Mouse (Mus musculus): ENCODE data around the gene Hnf4a. TPM values are rescaled to one million over a fixed set of nuclear protein-coding genes. Genes with fewer than 3 reads are reported as not detected.

The Hnf4a gene
- polyA plus RNA-seq, 1 experiment from 2014 or later, result not detected

DNA sequence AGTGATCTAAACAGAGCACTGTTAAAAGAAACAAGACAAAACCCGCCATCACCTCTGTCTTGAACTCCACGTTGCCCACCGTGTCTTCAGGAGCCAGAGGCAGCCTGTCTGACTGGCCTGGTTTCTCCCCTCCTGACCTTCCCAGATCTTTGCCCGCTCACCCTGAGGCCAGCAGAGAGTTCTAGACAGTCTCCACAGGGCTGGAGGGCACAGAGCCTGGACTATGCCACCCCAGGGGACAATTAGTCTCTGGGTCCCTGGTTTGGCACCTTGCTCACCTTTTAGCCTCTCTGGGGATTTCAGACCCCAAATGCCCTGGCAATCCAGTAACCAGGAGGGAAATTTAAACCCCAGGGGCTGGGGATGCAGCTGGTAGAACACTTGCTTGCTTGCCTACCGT lies 30.8 kb downstream of the Hnf4a start:
- Histone ChIP-seq H3K4me3 (no peak overlapping the region), H3K36me3 (no peaks in the 10 kb centered on the region), H3K4me2 (replicated peaks) (no peak overlapping the region), H3K27ac (no peak overlapping the region), H3K9ac (no peak overlapping the region), H3K27me3 (0 out of 2 replicates have a peak, but pooled peaks cover 6% of the 10 kb centered on the region), H3K4me1 (no peaks in the 10 kb centered on the region), H3K9me3 (no peaks in the 10 kb centered on the region)
- WGBS, result 70% methylated on average over 5 of the region's 5 CpGs
- ATAC-seq (ENCODE audit: insufficient number of reproducible peaks, insufficient read depth, low FRiP score, low TSS enrichment), result no peak

GRCm38 (mm10) chr2:163538410-163538809 lies 31.8 kb downstream of the Hnf4a start:
- Histone ChIP-seq H3K4me2 (replicated peaks) (no peak overlapping the region), H3K9me3 (no peaks in the 10 kb centered on the region), H3K9ac (no peak overlapping the region), H3K4me3 (no peak overlapping the region), H3K27me3 (0 out of 2 replicates have a peak, but pooled peaks cover 6% of the 10 kb centered on the region), H3K27ac (no peak overlapping the region), H3K36me3 (no peaks in the 10 kb centered on the region), H3K4me1 (no peaks in the 10 kb centered on the region)
- no peak for ATAC-seq (ENCODE audit: insufficient number of reproducible peaks, insufficient read depth, low FRiP score, low TSS enrichment)
- 89% methylated on average over 2 of the region's 2 CpGs for WGBS

DNA sequence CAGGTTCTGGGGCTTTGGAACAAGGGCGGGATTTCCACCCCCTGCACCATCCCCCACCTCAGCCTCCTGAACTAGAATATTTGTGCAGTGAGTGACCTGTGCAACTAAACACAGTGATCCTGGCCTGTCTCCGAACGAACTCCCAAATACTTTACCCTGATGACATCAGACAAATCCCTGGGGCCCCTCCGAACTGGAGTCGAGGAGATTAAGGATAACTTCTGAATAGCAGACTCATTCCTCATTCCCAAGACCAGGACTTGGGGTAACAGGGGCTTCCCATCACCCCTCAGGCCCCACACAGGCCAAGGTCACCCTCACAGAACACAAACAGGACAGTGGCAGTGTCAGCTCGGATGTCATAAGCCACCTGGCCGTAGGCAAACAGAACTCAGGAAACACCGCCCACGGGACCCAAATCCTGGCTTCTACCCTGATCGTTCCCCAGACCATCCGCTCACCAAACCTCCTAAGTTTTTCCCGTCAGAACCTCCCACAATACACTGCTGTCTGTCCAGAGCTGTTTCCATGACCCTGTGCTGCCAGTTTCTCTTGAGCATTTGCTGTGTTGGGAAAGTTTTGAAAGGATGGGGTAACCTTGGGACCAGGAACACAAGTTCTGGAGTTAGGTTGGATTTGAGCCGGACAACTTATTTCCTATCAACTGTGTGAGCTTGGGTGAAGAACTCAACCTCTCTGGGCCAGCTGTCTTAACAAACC lies 32.9 kb downstream of the Hnf4a start:
- H3K9me3 ChIP-seq, result no peaks in the 10 kb centered on the region
- H3K4me3 ChIP-seq, result no peak overlapping the region
- H3K4me2 ChIP-seq (replicated peaks), result no peak overlapping the region
- 0 out of 2 replicates have a peak, but pooled peaks cover 3% of the 10 kb centered on the region for H3K27me3 ChIP-seq
- no peaks in the 10 kb centered on the region for H3K36me3 ChIP-seq
- no peak for ATAC-seq (ENCODE audit: insufficient number of reproducible peaks, insufficient read depth, low FRiP score, low TSS enrichment)
- WGBS, result 75% methylated on average over 13 of the region's 13 CpGs
- H3K9ac ChIP-seq, result no peak overlapping the region
- no peak overlapping the region for H3K27ac ChIP-seq
- no peaks in the 10 kb centered on the region for H3K4me1 ChIP-seq

DNA sequence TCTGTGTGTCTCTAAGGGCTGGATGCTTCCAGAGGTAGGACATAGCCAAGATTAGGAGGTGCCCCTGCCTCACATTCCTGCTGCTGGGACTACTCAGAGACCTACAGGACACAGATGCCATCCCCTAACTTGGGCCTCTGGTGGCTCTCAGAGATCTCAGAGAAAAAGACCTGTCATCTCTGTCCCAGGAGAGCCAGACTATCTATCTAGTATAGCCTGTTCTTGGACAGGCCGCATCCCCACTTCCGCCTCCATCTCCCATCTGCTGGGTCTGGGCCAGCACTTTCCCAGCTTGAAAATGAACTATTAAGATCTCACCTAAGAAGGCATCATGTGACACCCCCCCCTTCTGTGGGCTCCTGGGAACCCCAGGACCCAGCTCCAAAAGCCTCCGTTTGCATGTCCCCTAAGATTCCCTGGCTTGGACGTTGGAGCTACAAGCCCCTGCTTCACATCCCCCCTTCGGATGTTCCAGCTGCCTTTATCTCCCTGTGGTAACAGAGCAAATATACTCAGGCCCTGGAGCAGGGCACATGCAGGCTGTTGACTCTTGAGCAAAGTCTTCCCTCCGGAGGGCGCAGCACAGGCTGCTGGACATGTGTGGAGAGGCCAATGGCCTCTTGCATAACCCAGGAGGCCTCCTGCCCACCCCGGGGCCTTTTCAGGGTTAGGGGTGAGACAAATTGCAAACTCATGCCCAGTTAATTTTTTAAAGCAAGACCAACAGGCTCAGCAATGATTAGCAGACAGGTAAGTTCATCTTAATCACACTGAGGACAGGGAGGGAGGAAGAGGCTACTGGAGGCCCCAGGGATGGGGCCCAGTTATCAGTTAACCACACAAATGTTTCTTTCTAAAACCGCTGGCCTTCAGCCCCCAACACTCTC lies 33.9 kb downstream of the Hnf4a start:
- Histone ChIP-seq H3K27me3 (0 out of 2 replicates have a peak, but pooled peaks cover 3% of the 10 kb centered on the region), H3K9ac (no peak overlapping the region), H3K9me3 (no peaks in the 10 kb centered on the region), H3K4me2 (replicated peaks) (no peak overlapping the region), H3K27ac (no peak overlapping the region), H3K4me1 (no peaks in the 10 kb centered on the region), H3K4me3 (no peak overlapping the region), H3K36me3 (no peaks in the 10 kb centered on the region)
- WGBS, result 78% methylated on average over 9 of the region's 9 CpGs
- ATAC-seq (ENCODE audit: insufficient number of reproducible peaks, insufficient read depth, low FRiP score, low TSS enrichment), result no peak

DNA sequence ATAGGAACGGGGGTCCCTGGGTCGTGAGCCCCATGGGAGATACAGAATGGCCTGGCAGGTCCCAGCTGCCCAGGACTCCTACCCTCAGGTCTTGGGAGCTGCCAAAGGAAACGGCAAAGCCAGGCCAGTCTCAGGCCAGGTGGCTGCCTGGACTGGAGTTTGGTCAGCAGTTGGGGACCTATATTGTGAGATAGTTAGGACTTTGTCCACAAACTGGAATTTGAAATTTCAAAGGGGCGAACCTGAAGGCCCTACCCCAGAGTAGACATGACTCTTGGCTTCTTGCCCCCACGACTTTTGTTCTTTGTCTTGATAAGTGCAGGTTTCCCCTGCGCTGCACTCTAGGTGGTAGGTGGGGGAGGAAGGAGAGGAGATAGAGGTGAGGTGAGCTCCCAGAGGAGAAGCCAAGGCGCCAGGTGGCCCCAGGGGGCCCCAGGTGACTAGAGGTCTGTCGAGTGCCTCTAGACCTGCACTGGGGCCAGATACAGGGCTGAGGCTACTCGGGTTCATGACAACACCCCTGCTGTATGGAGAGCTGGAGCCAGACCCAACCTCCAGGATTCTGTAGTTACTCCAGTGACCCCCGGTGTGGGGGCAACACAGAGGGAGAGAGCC lies 35.1 kb downstream of the Hnf4a start:
- Histone ChIP-seq H3K4me3 (no peak overlapping the region), H3K9me3 (no peaks in the 10 kb centered on the region), H3K36me3 (no peaks in the 10 kb centered on the region), H3K27me3 (no peaks in the 10 kb centered on the region), H3K4me2 (replicated peaks) (no peak overlapping the region), H3K27ac (no peak overlapping the region), H3K9ac (no peak overlapping the region), H3K4me1 (no peaks in the 10 kb centered on the region)
- 77% methylated on average over 10 of the region's 10 CpGs for WGBS
- ATAC-seq (ENCODE audit: insufficient number of reproducible peaks, insufficient read depth, low FRiP score, low TSS enrichment), result no peak

DNA sequence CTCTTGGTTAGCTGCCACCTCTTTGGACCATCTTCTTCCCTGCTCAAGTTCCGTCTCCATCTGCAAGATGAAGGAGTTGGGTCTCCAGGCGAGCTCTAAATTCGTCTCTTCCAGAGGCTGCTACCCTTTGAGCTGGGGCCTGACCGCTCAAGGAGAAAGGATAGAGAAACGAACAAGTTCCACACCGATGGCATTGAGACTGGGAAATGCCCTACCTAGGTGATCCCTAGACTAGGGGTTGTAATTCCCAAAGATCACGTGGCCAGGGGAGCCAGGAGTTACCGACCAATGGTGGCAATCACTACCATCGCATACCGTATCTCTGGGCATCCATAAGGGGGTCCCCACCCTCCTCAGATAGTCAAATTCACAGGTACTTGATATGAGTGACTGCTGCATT lies 36.1 kb downstream of the Hnf4a start:
- 89% methylated on average over 10 of the region's 10 CpGs for WGBS
- no peak overlapping the region for H3K9ac ChIP-seq
- H3K27ac ChIP-seq, result no peak overlapping the region
- no peaks in the 10 kb centered on the region for H3K4me1 ChIP-seq
- H3K4me3 ChIP-seq, result no peak overlapping the region
- no peak overlapping the region for H3K4me2 ChIP-seq (replicated peaks)
- H3K9me3 ChIP-seq, result no peaks in the 10 kb centered on the region
- no peaks in the 10 kb centered on the region for H3K36me3 ChIP-seq
- no peaks in the 10 kb centered on the region for H3K27me3 ChIP-seq
- no peak for ATAC-seq (ENCODE audit: insufficient number of reproducible peaks, insufficient read depth, low FRiP score, low TSS enrichment)

GRCm38 (mm10) chr2:163546623-163547318 lies 40.2 kb downstream of the Hnf4a start:
- 79% methylated on average over 14 of the region's 14 CpGs for WGBS
- Histone ChIP-seq H3K27ac (no peak overlapping the region), H3K36me3 (no peaks in the 10 kb centered on the region), H3K4me2 (replicated peaks) (no peak overlapping the region), H3K9me3 (no peaks in the 10 kb centered on the region), H3K27me3 (no peaks in the 10 kb centered on the region), H3K4me1 (no peaks in the 10 kb centered on the region), H3K4me3 (no peak overlapping the region), H3K9ac (no peak overlapping the region)
- ATAC-seq (ENCODE audit: insufficient number of reproducible peaks, insufficient read depth, low FRiP score, low TSS enrichment), result no peak

DNA sequence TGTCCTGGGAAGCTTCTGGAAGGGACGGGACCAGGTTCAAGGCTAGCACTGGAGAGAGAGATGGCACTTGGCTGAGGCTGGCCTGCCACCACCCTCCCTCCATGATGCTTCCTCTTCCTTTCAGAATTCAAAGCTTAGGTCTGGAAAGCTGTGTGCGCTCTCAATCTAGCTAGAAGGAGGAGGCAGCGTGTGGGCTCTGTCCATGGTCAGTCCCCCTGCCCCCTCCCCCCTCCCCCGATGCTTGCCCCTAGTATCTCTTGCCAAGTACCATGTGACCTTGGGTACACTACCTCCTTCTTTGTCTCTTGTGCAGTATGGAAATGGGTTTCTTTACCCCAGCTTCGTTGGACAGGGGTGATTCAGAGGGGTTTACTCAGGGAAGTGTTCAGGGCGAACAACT lies 42.2 kb downstream of the Hnf4a start:
- no peak overlapping the region for H3K27ac ChIP-seq
- H3K4me1 ChIP-seq, result no peaks in the 10 kb centered on the region
- H3K36me3 ChIP-seq, result no peaks in the 10 kb centered on the region
- no peaks in the 10 kb centered on the region for H3K27me3 ChIP-seq
- no peak for ATAC-seq (ENCODE audit: insufficient number of reproducible peaks, insufficient read depth, low FRiP score, low TSS enrichment)
- H3K4me3 ChIP-seq, result no peak overlapping the region
- 76% methylated on average over 6 of the region's 6 CpGs for WGBS
- no peak overlapping the region for H3K4me2 ChIP-seq (replicated peaks)
- no peak overlapping the region for H3K9ac ChIP-seq
- no peaks in the 10 kb centered on the region for H3K9me3 ChIP-seq

DNA sequence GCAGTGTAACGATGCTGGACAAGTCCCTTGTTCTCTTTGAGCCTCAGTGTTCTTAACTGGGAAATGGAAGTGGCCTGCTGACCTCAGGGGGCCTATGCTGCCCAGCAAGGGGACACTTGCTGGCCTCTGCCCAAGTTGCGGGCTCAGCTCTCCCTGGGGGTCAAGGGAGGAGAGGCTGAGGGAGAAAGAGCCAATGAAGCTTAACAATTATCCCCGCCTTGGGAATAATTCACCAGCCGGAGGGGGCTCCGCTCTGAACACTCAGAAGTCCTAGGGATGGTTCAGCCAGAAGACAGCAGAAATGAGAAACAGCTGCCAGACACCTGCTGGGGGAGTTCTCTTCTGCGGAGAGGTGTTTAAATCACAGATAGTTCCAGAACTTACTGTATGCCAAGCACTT lies 43.2 kb downstream of the Hnf4a start:
- 40% methylated on average over 6 of the region's 6 CpGs for WGBS
- Histone ChIP-seq H3K4me2 (replicated peaks) (no peak overlapping the region), H3K9ac (no peak overlapping the region)

DNA sequence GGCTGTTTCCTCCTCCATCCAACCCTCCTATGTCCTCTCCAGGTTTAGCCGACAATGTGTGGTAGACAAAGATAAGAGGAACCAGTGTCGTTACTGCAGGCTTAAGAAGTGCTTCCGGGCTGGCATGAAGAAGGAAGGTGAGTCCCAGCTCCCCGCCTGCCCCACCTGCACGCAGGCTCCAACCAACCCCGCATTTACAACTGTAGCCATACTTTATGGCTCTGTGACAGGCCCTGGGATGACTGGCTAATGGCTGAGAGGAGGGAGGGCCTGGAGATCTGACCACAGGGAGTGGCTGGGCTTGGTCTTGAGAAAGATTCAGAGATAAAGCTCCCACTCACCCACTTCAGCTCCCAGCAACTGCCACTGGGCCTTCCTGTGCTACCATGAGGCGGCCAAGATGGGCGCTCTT lies 45.9 kb downstream of the Hnf4a start:
- 93% methylated on average over 8 of the region's 8 CpGs for WGBS

More for the DNA sequence above, 43.2 kb downstream of the Hnf4a start:
- Histone ChIP-seq H3K27me3 (no peaks in the 10 kb centered on the region), H3K9me3 (no peaks in the 10 kb centered on the region), H3K4me3 (no peak overlapping the region), H3K4me1 (no peaks in the 10 kb centered on the region), H3K27ac (no peak overlapping the region), H3K36me3 (no peaks in the 10 kb centered on the region)
- no peak for ATAC-seq (ENCODE audit: insufficient number of reproducible peaks, insufficient read depth, low FRiP score, low TSS enrichment)

DNA sequence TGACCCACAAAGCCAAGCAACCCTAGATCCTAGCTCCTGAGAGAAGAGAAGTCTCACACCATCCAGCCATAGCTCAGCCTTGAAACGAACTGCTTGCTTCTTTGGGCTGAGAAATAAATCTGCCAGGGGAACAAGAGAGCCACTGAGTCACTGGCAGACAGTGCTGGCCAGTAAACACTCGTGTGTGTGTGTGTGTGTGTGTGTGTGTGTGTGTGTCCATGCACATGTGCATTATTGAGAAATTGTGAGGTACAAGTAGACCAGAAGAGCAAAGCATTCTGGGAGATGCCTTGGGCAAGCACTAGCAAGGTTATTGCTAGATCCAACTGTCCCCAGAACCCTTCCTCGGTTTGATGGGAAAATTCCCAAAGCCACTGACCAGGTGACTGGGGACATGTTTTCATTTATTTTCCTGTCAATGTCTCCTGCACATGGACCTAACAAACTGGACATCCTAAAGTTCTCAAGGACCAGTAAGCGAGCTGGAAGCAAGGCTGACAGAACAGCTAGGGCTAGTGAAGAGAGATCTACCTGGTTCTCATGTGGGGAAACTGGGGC lies 47.9 kb downstream of the Hnf4a start:
- ATAC-seq (ENCODE audit: insufficient number of reproducible peaks, insufficient read depth, low FRiP score, low TSS enrichment), result no peak
- Histone ChIP-seq H3K4me3 (no peak overlapping the region), H3K9ac (no peak overlapping the region), H3K9me3 (no peaks in the 10 kb centered on the region), H3K36me3 (no peaks in the 10 kb centered on the region), H3K27ac (no peak overlapping the region), H3K4me1 (no peaks in the 10 kb centered on the region), H3K4me2 (replicated peaks) (no peak overlapping the region), H3K27me3 (no peaks in the 10 kb centered on the region)
- WGBS, result 76% methylated on average over 4 of the region's 4 CpGs

More for the DNA sequence above, 45.9 kb downstream of the Hnf4a start:
- ATAC-seq (ENCODE audit: insufficient number of reproducible peaks, insufficient read depth, low FRiP score, low TSS enrichment), result no peak
- H3K27me3 ChIP-seq, result no peaks in the 10 kb centered on the region
- no peaks in the 10 kb centered on the region for H3K9me3 ChIP-seq
- H3K27ac ChIP-seq, result no peak overlapping the region
- H3K4me3 ChIP-seq, result no peak overlapping the region
- no peak overlapping the region for H3K9ac ChIP-seq
- no peaks in the 10 kb centered on the region for H3K4me1 ChIP-seq
- H3K4me2 ChIP-seq (replicated peaks), result no peak overlapping the region
- no peaks in the 10 kb centered on the region for H3K36me3 ChIP-seq

All from embryonic facial prominence, embryonic 12.5 days (tissue).